Mouse (Mus musculus) hindlimb bud, embryonic 11.5 days (tissue): ENCODE data around the gene Atg2b.

Experiments
- DNase-seq: peaks from one replicate; pipeline ENCODE4 v3.0.0-alpha.2; 2012; ENCODE audit warnings: low read depth, low spot score; ENCODE audit errors: extremely low spot score

Gene Atg2b

DNA sequence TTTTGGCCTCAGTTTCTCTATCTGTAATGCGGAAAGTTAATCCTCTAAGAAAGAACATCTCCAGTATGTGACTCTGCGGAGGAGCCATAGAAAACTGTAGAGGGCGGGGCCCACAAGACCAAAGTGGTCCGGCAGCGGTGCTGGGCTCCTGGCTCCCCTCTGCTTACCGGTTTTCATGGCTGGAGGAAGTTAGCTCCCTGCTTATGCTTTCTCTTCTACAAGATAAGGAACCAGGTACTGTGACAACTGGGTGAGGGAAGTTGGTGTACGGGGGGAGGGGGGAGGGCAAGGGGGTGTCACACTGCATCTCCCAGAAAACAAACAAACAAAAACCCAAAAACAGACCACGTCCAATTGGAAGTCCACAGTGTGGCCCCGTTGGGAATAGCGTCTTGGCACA is 86.5 kb downstream of the Atg2b start:
- DNase-seq: no peak

DNA sequence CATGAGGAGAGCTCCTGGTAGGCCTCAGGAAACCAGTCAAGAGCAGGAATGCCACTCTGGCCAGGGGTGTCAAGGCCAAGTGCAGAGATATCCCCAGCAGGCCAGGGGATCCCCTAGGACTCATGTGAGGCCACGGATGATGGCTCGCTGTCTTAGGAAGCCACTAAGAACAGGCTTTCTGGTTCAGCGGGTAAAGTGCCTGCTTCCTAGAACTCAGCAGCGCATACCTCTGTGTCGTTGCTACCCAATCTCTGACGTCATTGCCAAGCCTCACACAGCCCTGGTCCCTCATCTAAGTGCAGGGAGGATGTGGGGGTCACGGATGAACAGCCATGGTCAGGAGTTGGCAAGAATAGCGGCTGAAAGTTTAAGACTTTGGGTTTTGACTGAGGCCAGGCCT is 87.9 kb downstream of the Atg2b start:
- no peak for DNase-seq

DNA sequence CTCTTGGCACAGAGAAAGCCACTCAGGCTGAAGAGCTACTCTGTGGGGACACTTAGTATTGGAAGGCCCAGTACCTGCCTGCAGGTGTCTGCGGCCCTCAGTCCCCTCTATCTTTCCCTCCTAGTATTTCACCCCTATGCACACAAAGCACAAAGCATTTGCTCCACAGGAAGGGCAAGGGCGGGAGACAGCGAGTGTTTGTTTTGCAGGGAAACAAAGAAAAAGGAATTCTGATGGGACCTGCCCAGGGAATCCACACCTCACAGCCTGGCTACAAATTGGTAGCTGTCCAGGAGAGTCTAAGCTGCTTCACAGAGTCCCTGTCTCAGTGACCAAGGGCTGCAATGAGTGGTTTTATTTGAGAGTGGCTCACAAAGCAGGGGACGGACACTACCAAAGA is 91.5 kb downstream of the Atg2b start:
- no peak for DNase-seq

DNA sequence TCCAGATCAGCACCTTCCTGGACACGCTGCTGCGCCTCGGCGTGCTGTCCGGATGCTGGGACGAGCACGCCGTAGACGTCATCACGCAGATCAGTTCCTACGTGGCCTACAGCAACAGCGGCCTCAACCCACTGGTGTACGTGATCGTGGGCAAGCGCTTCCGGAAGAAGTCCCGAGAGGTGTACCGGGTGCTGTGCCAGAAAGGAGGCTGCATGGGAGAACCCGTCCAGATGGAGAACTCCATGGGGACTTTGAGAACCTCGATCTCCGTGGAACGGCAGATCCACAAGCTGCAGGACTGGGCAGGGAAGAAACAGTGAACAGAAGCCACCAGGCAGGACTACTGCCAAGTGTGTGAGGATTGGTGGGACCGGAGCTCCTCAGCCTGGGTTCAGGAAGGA is 92.7 kb downstream of the Atg2b start:
- DNase-seq: no peak

DNA sequence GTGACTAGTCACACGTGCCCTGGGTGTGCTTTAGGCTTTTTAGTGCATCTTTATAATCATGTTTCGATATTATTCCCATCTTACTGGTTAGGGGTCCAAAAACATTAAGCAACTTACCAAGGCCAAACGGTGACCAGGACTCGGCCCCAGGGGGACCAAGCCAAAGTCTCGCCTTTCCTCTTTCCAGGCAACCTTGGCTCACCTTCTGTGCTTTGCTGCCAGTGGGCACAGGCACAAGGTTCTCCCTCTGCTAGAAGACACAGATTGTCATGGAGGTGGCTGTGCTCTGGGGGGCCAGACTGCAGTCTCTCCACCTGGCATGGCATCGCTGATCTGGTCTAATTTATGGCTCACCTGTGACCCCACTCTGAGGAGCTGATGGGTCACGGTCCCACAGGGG is 94.2 kb downstream of the Atg2b start:
- DNase-seq: no peak

DNA sequence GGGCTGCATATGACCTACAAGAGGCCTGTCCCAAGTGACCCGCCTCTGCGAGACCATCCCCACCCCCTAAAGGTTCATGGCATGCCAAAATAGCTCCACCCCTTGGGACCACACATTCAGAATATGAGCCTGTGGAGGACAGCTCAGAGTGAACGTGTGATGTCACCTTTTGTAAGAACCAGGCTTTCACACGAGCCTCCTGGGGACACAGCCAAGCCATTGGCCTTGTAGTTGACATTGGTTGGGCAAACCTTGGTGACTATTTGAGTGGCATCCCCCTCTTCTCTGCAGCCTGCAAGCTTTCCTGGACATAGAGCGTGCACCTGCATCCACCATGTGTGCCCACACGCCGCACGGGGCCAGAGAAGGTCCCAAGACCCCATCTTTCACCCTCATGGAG is 97.5 kb downstream of the Atg2b start:
- no peak for DNase-seq

DNA sequence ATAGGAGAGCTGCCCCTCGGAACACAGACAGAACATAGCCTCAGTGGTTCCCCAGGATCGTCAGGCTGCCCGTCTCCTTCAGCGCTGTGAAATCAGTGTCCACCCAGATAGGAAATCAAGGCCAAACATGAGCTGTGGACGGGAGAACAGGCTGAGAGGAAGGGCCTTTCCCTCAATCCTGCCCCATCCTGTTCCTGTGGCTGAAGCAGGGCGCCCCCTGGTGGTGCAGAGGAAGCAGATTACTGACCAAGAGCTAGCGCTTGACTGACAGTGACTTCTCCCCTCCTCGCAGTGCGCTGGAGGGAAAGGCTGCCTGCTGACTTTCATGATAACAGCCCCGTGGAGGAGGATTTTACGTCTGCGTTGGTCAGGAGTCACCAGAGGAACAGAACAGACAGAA is 100.2 kb downstream of the Atg2b start:
- DNase-seq: no peak

DNA sequence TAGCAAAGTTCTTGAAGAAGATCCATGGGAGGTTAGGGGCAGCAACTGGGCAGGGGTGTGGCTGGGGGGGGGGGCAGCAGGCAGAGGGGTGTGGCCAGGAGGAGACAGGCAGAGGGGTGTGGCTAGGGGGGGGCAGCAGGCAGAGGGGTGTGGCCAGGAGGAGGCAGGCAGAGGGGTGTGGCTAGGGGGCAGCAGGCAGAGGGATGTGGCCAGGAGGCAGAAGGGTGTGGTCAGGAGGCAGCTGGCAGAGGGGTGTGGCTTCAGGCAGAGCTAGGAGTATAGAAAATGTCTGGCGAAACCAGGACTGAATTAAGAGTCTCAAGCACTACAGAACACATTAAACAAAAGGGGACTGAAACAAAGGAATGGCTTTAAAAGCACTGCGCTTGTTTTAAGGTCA is 101.5 kb downstream of the Atg2b start:
- DNase-seq: no peak

DNA sequence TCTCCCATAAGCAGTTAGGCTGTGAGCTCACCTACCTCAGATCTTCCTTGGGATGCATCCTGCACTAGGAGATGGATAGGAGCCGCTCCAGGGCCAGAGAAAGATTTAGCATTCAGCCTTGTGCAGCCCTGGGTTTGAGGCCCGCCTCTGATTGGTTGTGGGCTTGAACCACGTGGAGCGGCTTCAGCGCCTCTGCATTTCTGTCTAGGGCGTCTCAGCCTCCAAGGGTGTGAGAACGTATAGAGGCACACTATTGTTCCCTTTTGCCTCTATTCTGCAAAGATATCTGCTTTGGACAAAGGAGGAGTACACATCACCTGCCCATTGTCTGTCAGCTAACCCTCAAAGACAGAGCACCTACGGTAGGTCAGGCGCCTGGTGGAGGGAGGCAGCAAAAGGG is 102.5 kb downstream of the Atg2b start:
- no peak for DNase-seq

DNA sequence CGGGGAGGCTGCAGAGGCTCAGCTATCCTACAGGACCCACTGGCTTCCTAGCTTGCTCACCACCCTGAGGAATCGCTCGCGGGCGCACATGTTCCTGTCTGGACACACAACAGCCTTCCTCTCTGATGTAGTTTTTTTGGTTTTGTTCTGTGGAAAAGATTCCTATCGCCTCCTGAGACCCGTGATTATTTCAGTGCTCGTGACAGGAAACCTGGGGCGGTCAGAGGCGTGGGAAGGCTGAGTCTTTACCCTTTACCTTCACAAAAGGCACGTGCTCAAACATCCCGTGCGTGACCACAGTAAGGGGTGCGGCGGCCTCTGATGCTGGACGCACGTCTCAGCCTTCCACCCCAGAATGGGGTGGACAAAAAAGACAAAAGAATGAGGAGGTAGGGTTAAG is 104.5 kb downstream of the Atg2b start:
- DNase-seq: no peak

DNA sequence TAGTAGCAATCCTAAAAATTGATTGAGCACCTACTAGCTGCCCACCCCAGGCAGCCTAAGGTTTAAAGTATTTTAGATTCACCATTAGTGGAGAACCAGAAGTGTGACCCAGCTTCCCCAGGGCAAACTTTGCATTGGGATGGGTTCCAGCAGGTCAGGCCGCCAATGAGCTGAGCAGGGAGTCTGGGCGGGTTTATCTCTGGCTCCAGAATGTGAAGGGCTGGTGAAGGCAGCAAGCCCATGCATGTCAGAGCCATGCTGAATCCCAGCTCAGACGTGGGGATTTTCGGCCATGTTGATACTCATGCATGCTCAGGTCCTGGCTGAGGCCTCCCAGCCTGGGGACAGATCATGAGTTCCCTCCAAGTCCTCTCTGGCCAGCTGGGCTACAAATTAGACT is 110.7 kb downstream of the Atg2b start:
- no peak for DNase-seq

DNA sequence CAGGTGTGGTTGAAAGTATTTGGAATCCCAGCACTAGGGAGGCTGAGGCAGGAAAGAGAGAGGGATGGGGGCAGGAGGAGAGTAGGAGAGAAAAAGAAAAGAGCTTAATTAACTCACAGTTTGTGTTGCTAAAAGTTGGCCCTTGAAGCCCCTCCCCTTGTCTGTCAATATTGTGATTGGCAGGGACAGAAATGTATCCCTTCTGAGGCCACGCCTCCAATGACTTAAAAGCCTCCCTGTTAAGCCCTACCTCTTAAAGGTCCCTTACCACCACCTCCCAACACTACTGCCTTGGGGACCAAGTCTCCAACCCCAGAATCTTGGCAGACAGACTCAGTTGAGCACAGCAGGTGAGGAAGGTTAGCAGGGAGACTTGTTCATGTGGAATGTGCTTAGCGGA is 112.4 kb downstream of the Atg2b start:
- DNase-seq: no peak

DNA sequence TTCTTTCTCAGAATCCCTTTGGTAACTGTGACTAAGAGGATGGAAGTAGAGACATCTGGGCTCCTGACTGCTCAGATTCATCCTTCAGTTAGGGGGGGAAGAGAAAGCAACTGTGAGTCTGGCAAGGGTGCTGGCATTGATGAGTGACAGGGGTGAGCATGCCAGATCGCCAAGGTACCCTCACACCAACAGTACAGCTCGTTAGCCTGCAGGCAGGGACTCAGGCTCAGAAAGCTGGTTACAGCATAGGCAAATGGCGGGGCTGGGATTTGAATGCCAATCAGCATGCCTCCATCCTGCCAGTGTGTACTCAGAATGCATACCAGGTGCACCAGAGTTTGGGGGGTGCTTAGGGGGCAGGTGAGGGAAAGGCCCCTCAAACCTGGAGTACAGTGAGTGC is 113.1 kb downstream of the Atg2b start:
- DNase-seq: no peak
